Mouse (Mus musculus) cerebellum, adult 8-10 months (tissue): Measurements from ENCODE around the gene Zfpl1.
"Not testable (repeated sequence)": the region's sequence is repeated elsewhere in the genome, so short reads cannot be mapped to it uniquely, and the experiment has no call there.

ENCODE experiments used
- DNase-seq: peaks from one replicate; pipeline ENCODE4 v3.0.0; 2022

Gene Zfpl1

DNA sequence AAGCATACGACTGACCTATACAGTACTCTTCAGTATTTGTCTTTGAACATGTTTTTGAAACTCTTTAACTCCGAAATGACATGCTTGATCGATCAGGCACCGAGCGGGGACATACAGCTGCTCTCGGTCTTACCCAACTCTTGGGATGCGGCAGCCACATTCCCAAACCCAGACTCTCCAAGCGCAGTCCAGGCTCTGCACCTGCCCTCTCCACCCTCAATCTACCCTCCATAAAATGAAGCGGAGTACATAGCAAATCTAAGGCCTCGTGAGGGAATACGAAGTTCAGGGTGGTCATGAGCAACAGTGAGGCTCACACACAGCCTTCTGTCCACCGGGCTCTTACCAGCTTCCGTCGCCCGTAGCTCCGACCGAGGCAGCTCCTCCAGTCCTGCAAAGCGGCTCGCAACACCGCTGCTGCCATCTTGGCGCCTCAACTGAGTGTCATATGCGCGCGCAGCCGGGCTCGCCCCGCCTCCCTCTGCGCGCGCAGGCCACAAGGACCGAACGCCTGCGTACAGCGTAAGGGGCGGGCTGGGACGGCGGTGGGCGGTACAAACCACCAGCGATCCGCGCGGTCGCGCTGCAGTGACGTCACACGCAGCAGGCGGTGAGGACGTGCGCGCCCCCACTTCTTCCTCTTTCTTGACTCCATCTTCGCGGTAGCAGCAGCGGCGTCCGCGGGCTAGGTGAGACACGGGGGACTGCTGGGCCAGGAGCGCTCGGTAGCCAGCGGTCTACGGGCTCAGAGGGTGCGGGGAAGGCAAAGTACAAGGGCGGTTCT lies 27.3 kb downstream of the Zfpl1 start, which contains the start of the genes Mrpl49 and Fau:
Gene Mrpl49, minus strand, starts transcription at position 473 of the 784 bp plus-strand sequence.
Gene Fau, plus strand, starts transcription at position 532 of the 784 bp plus-strand sequence.
- peak; percentile 99 for DNase-seq

DNA sequence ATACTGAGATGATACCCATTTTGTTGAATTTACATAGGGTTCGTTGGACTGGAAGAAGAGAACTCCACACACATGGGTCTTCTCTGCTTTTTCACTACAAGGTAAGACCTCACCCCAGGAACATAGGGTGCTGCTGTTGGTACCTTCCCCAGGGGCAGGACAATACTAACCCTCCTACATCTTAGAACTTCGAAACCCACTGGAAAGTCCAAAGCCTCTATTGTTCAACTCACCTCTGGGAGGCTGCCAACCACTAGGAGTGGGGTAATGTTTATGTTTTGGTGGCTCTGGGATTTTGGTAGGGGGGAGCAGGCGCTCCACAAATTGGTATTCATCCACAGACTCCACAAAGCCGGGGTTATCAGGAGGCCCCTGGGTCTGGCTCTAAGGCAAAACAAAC lies 28.1 kb downstream of the Zfpl1 start:
- peak; percentile 37 for DNase-seq

DNA sequence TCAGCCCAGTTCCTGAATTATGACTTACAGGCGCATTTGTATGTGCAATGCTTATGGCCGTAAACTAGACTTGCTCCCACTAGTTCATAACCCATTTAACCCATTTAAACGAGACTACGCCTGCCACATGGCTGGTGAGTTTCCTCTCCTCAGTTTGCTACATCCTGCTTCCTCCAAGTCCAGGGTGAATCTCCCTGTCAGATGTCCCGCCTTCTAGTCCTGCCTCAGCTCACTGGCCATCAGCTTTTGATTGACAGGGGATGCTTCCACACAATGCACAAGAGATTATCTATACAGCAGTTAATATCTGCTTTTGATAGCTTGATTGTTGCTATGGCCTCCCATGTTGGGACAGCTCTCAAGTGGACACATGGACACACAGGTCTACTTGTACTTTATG lies 30.5 kb downstream of the Zfpl1 start:
- DNase-seq: no peak

DNA sequence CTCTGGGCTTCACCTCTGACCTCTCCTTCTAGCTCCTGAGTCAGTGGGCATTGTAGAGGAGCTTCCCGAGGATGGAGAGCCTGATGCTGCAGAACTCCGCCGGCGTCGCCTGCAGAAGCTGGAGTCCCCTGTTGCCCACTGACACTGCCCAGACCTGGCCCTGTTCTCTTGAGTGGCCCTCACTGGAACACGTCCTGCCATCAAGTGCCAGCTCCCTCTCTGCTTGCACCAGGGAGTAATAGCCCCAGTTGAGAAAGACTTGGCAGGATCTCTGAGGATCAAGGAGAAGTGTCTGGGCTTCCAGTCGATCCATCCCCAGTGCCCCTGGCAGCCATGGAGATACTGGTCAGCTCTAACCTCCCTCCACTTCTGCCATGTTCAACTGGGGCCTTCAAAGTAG lies 32.2 kb downstream of the Zfpl1 start:
- DNase-seq: no peak

DNA sequence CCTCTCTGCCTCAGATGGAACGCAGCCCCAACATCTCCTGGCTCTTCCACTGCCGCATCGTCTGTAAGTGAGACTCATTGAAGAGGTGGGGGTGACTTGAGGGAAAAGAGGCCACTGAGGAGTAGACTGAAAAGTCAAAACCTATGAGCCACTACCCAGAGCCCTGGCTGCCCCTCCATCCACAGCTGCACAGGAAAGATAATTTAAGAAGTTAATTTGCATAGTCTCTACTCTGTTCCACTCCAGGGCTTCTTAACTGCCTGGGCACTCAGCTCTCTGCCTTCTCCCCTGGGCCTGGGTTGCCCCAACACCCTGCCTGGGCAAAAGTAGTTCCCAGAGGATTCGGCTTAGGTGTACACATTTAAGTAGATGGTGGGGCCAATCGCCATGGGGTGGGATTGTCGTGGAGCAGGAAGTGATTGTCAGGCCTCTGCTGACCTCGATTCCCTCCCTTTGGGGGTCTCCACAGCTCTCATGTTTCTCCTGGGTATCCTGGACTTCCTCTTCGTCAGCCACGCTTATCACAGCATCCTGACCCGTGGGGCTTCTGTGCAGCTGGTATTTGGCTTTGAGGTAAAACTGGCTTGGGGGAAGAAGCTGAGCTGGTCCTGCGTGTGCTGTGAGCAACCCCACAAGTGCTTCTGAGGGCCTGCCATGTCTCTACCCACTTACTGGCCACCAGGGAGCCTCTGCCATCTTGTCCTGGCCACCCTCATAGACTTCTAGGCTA lies 35.9 kb downstream of the Zfpl1 start:
- DNase-seq: peak; percentile 15

DNA sequence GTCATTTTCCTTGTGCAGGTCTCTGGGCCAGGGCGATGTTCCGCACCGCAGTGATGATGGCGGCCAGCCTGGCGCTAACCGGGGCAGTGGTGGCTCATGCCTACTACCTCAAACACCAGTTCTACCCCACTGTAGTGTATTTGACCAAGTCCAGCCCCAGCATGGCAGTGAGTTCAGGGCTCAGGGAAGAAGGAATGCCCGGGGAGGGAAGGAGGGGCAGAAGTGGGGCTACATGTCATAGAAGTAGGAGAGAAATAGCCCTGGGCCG lies 36.9 kb downstream of the Zfpl1 start:
- no peak for DNase-seq

DNA sequence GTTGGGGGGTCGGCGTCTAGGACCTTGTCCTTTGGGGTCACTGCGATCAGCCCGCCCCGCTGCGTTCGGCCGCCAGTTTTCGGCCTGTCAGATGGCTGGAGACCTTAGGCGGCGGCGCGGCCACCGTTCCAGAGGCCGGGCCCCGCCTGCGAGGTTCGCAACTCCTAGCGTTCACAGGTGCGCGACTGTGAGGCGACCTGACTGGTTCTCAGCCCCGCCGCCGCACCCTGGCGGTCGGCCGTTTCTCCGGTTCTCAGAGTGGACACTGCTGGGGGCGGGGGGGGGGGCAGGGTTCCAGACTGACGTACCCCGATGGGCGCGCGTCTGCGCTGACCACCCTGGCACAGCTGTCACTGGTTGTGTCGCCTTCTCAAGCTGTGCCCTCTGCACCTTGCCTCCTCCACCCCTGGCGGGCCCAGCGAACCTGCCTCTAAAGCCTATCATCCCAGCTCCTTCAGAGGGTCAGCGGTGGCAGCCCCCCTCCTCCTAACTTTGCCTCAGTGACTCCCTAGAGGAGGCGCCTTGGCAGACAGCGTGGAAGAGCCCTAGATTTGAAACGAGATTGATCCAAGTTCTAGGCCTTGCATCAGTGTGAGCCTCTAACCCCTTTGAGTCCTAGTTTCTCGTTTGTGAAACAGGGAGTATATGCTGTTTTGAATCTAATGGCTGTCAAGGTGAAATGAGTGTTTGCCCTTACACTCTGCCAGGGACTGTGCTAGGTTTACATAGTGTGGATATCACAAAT lies 37.4 kb downstream of the Zfpl1 start:
- DNase-seq: peak; percentile 46

DNA sequence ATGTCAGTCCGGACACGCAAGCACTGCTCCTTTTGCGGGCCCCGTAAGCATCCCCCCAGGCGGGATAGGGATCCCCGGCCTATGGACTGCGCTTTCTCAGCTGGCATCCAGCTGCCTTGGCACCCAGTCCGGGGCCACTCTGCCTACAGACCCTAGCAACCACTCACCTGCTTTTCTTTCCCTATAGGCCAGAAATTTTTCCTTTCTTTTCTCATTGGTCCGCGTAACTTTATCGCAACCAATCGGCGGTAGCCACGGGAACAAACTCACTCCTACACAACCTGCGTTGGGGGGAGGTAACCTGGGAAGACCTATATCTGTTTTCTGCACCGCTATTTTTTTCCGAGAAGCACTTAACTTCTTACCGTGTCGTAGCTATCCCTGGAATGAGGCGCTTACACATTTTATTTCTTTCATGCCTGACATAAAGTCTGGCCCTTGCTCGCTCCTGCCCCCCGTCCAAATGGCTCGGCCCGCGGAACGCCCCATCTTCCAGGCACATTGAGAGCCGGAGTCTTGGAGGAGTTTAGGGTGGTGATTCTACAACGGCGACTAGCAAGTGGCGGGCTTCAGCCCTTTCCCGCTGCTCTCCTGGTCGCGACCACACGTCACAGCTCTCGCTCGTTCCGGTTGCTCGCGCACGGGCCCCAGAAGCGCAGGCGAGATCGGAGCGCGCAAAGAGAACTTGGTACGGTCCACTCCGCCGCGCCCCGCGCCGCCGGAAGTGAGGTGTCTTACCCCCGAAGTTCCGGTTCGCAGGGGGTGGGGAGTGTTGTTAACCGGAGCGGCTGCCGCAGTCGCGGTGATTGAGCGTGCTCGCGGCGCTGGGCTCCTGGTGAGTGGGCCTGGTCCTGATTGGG lies 38.2 kb downstream of the Zfpl1 start, which contains the start of gene Syvn1:
Gene Syvn1, plus strand, starts transcription at position 283 of the 860 bp plus-strand sequence.
- DNase-seq: peak; percentile 90

DNA sequence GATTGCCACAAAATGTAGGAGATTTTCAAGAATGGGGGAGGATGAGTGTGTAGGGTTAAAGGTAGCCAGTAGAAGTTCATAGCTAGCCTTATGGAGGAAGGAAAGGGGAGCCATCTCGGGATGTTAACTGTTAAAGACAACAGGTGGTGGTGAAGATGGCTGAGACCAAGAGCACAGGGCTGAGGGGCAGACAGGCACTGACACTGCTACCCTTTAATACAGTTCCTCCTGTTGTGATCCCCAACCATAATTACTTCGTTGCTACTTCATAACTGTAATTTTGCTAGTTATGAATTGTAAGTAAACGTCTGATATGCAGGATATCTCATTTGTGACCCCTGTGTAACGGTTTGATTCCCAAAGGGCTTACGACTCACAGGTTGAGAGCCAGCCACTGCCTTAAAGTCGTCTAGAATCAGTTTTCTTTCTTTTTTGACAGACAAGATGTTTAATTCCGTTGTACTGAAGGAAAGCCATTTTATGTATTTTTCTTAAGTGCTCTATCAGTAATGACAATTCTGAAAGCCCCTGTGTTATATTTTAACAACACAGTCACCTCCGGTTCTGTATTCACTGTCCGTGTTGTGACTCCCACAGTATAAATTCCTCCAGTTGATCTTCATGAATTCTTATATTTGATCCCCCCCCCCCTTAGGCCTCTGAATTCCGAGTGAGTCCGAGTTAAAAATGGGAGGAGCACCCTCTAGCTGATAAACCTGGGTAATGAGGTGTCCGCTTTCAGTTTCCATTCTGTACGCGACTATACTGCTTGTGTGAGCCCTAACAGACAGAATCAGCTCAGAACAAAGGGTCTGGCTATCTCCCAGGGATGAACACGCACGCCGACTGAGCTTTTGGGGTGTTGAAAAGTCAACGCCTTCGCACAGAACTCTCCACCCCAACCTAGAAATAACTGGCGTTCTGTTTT lies 39.1 kb downstream of the Zfpl1 start:
- DNase-seq: peak; percentile 16

DNA sequence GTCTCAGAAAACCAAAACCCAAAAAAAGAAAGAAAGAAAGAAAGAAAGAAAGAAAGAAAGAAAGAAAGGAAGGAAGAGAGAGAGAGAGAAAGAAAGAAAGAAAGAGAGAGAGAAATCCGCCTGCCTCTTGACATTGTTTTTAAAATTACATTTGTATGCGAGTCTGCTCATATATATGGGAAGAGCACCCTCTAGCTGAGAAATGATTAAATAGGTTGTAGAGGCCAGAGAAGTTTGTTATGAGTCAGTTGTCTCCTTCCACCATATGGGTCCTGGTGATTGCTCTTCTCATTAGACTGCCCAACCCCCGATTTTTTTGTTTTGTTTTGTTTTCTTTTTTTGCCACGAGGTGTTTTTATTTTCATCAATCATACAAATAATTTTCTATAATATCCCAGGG lies 40.7 kb downstream of the Zfpl1 start:
- not testable (repeated sequence) for DNase-seq

DNA sequence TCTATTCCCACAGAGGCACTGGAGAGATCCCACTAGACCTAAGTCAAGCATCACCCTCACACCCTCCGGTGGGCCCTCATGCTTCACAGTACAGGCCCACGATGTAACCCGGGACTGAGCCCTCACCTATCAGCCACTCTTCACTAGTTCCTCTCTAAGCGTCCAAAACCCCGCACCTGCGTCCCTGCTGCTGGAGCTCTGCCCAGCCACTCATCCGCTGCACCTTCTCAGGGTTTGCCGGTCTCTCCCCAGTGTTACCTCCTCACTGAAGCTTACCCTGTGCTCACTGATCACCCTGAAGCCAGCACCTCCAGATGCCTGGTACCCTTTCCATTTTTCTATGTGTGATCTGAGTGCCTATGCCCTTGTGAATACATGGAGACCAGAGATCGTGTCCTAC lies 42.5 kb downstream of the Zfpl1 start:
- peak; percentile 21 for DNase-seq

DNA sequence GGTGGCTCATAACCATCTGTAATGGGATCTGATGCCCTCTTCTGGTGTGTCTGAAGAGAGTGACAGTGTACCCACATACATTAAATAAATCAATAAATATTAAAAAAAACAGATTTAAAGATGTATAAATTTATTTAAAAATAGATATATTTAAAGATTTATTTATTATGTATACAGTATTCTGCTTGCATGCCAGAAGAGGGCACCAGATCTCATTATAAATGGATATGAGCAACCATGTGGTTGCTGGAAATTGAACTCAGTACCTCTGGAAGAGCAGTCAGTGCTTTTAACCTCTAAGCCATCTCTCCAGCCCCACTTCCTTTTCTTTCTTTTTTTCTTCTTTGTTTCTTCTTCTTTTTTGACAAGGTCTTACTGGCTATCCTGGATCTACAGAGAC lies 44.8 kb downstream of the Zfpl1 start:
- DNase-seq: no peak

DNA sequence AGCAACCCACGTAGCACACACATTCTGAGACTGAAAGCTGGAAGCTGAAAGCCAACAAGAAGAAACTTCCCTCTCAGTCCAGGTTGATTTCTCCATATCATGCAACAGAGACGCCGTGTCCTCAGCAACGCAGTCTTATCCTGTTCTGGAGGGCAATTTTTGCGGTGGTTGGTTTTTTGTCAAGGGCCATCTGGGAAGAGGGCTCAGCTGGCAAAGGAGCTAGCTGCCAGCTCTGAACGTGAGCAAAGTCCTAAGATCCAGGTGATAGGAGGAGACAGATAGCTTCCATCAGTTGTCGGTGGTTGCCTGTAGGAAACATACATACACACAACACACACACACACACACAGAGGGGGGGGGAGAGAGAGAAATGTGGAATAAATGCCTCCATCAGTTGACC lies 46.4 kb downstream of the Zfpl1 start:
- DNase-seq: no peak

DNA sequence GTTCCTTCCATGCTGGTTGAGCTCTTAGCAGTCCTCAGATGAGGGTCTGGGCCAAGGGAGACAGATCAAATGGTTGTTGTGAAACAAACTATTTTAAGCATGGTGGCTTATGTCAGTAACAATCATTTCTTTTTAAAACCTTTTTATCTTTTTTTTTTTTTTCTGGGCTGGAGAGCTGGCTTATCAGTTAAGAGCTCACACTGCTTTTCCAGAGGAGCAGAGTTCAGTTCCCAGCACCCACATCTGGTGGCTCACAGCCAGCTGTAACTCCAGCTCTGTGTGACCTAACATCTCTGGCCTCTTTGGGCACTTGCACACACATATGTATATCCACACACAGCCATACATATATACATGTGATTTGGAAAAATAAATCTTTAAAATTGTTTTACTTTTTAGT lies 47.1 kb downstream of the Zfpl1 start:
- no peak for DNase-seq

DNA sequence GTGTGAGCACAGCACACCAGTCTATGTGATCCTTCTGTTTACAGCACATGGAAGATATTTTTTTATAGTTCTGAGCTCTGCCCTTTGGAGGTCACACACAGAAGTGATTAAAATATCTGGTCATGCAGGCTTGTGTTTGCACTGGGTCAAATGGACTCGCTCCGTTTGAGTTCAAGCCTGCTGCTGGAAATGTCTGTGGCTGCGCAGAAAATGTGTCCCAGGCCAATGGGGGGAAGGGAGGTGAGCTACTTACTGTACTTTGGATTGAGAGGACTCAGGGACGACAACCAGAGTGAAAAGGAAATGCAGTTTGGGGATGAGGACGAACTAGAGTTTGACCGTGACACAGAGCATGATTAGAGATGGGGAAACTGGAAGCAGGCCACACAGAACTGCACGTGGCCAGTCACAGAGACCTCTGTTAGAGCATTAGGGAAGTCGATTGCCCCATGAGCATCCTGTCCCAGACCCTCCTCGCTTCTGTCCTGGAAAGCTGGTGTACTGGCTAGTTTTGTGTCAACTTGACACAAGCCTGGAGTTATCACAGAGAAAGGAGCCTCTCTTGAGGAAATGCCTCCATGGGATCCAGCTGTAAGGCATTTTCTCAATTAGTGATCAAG lies 48.7 kb downstream of the Zfpl1 start:
- no peak for DNase-seq
